Mouse (Mus musculus) megakaryocyte, embryonic 14.5 days (primary cell): ENCODE measurements at regions not wholly inside any gene's neighbourhood (a gene's known extent, or its start where the extent isn't known, plus 50 kb on each side); places are given as distances from the start of the nearest gene placed in this dataset.

Experiments used
- FLI1 ChIP-seq: IDR thresholded peaks from 2 replicates; pipeline ENCODE4 v1.6.1; 2012; ENCODE audit warnings: low read length, inconsistent platforms, mixed read lengths
- GATA1 ChIP-seq: IDR thresholded peaks from 3 replicates; pipeline ENCODE4 v1.6.1; 2012; ENCODE audit warnings: mixed read lengths, low read length, inconsistent platforms, borderline replicate concordance

- TF ChIP-seq GATA1 (no peak), FLI1 (no peak)
Observed at GRCm38 (mm10) chr7:39804276-39804675, 286.7 kb downstream of the Zfp619 start.
